Mouse (Mus musculus): ENCODE measurements around the gene Riok2. TPM values are rescaled to one million over a fixed set of nuclear protein-coding genes. Genes with fewer than 3 reads are reported as not detected.

Riok2 gene
- polyA plus RNA-seq, 1 experiment from 2014 or later, result 24.9 TPM

Other genes with a start within 250 kb of the Riok2 start
- gene Lix1, start 28.4 kb downstream of the Riok2 start, polyA plus RNA-seq (2015; fragmentation: Nextera tagmentation; extraction: Ambion mirVana), result 4.9 and 5.9 TPM in 2 replicates